Mouse (Mus musculus): ENCODE measurements around the gene Pawr. TPM values are rescaled to one million over a fixed set of nuclear protein-coding genes. Genes with fewer than 3 reads are reported as not detected.
A peak's percentile ranks its signal among the peaks of the same experiment; 100 is the strongest.

Pawr gene
- total and polyA plus RNA-seq, 2 experiments from 2014 or later: 2.7 to 3.5 TPM

DNA sequence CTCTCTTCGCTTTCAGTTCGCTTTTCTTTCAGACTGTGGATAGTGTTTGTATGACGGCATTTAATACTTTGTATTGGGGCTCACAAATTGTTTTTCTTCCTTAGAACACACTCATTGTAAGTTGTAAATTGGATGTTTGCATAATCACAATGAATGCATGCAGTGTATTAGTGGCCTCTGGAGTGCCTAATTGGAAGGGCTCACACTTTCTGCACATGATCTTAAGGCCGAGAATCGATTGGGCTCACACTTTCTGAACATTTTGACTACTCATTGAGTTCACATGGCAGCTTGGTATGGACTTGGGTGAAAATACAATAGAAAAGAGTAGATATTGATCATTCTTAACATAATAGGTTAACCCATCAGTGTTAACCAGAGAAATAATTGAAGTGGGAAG lies 34.3 kb downstream of the Pawr start:
- no peak overlapping the region for H3K4me2 ChIP-seq (ENCODE audit: low read depth, low read length)
- H3K9ac ChIP-seq (replicated peaks; ENCODE audit: low read depth, low read length): no peak overlapping the region
- DNase-seq (ENCODE audit: low spot score): no peak
- H3K27me3 ChIP-seq (ENCODE audit: control insufficient read depth, insufficient read depth, low read length): no peaks in the 10 kb centered on the region
- H3K36me3 ChIP-seq (replicated peaks; ENCODE audit: control insufficient read depth, insufficient read depth, low read length): no peaks in the 10 kb centered on the region
- 0 out of 2 replicates have a peak, but pooled peaks cover 2% of the 10 kb centered on the region for H3K4me1 ChIP-seq (ENCODE audit: control insufficient read depth, insufficient read depth)
- no peak for TF ChIP-seq EP300 (IDR thresholded peaks at IDR 0.05; ENCODE audit: low read depth)
- no peaks in the 10 kb centered on the region for H3K9me3 ChIP-seq (replicated peaks; ENCODE audit: control insufficient read depth, low read length)
- WGBS: 96% methylated on average over 5 of the region's 5 CpGs
- H3K4me3 ChIP-seq (ENCODE audit: low read depth, low read length): no peak overlapping the region
- ATAC-seq (ENCODE audit: insufficient read depth, low read depth): no peak
- no peak overlapping the region for H3K27ac ChIP-seq (ENCODE audit: low read depth)

DNA sequence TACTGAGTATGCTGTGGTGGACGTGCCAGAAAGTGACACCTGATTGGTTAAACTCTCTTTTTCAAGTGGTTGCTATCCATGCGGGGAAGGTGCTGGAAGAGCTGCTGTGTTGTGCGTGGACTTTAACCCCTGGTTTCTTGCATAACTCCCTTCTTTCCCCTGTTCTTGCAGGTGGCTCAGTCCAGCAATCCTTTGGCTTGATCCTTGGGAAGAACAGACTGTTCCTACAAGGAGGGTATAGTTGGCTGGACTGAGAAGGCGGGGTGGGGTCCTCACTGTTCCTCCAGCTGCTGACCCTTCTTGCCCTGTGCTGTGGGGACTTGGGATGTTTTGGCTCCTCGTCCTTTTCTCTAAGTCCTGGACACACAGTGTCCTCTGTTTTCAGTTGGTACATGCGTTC lies 36.4 kb downstream of the Pawr start:
- no peaks in the 10 kb centered on the region for H3K27me3 ChIP-seq (ENCODE audit: control insufficient read depth, insufficient read depth, low read length)
- 0 out of 2 replicates have a peak, but pooled peaks cover 2% of the 10 kb centered on the region for H3K4me1 ChIP-seq (ENCODE audit: control insufficient read depth, insufficient read depth)
- TF ChIP-seq EP300 (IDR thresholded peaks at IDR 0.05; ENCODE audit: low read depth) (no peak), CTCF (IDR thresholded peaks at IDR 0.05; ENCODE audit: low read depth) (no peak)
- DNase-seq (ENCODE audit: low spot score): no peak
- H3K9me3 ChIP-seq (replicated peaks; ENCODE audit: control insufficient read depth, low read length): no peaks in the 10 kb centered on the region
- no peak overlapping the region for H3K9ac ChIP-seq (replicated peaks; ENCODE audit: low read depth, low read length)
- no peak overlapping the region for H3K27ac ChIP-seq (ENCODE audit: low read depth)
- H3K4me3 ChIP-seq (ENCODE audit: low read depth, low read length): no peak overlapping the region
- H3K4me2 ChIP-seq (ENCODE audit: low read depth, low read length): no peak overlapping the region
- H3K36me3 ChIP-seq (replicated peaks; ENCODE audit: control insufficient read depth, insufficient read depth, low read length): no peaks in the 10 kb centered on the region
- no peak for ATAC-seq (ENCODE audit: insufficient read depth, low read depth)
- WGBS: 62% methylated on average over 6 of the region's 6 CpGs

DNA sequence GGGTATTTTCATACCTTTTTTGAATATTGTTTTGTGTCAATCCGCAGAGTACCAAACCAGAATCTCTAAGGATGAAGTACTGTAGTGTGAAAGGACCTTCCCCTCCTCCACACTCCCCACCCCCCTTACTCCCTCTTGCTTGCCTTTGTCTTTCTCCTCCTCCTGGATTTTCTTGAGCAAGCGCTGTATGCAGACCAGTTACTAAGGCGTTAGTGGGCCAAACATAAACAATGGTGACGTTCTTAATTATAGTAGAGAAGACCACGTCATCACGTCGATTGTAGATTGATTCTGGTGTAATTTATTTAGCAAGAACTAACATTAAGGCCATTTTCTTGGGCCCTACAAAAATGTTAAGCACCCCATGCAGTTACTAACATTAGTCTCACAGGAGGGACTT lies 40.3 kb downstream of the Pawr start:
- ATAC-seq (ENCODE audit: insufficient read depth, low read depth): no peak
- no peak overlapping the region for H3K9ac ChIP-seq (replicated peaks; ENCODE audit: low read depth, low read length)

DNA sequence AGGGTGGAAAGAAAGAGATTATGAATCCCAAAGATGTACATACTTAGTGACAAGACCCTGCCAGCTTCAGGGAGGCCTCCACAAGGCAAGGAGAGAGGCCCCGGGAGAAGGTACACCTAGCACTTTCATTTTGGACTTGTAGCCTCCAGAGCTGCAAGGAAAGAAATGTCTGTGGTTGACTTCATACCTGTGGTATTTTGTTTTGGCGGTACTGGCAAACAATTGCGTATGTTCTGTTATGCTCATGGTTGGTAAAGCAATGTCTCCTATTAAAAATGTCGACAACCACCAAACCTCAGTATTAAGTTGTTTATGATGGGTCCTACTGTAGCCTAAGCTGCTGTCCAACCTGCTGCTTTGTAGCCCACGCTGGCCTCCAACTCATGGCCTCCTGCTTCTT lies 40.9 kb downstream of the Pawr start:
- no peak overlapping the region for H3K27ac ChIP-seq (ENCODE audit: low read depth)
- no peaks in the 10 kb centered on the region for H3K36me3 ChIP-seq (replicated peaks; ENCODE audit: control insufficient read depth, insufficient read depth, low read length)
- H3K9me3 ChIP-seq (replicated peaks; ENCODE audit: control insufficient read depth, low read length): no peaks in the 10 kb centered on the region
- no peak overlapping the region for H3K9ac ChIP-seq (replicated peaks; ENCODE audit: low read depth, low read length)
- H3K27me3 ChIP-seq (ENCODE audit: control insufficient read depth, insufficient read depth, low read length): no peaks in the 10 kb centered on the region
- TF ChIP-seq EP300 (IDR thresholded peaks at IDR 0.05; ENCODE audit: low read depth): no peak
- no peak for TF ChIP-seq CTCF (IDR thresholded peaks at IDR 0.05; ENCODE audit: low read depth)
- DNase-seq (ENCODE audit: low spot score): no peak
- H3K4me3 ChIP-seq (ENCODE audit: low read depth, low read length): no peak overlapping the region
- peak overlapping the region; percentile 5; the same call in 1 of the 2 replicates for H3K4me2 ChIP-seq (ENCODE audit: low read depth, low read length)
- 77% methylated on average over 5 of the region's 5 CpGs for WGBS
- no peak for ATAC-seq (ENCODE audit: insufficient read depth, low read depth)
- no peaks in the 10 kb centered on the region for H3K4me1 ChIP-seq (ENCODE audit: control insufficient read depth, insufficient read depth)

More for the DNA sequence above, 40.3 kb downstream of the Pawr start:
- Histone ChIP-seq H3K4me3 (ENCODE audit: low read depth, low read length) (no peak overlapping the region), H3K4me2 (ENCODE audit: low read depth, low read length) (no peak overlapping the region; the same call in 1 of the 2 replicates), H3K36me3 (replicated peaks; ENCODE audit: control insufficient read depth, insufficient read depth, low read length) (no peaks in the 10 kb centered on the region), H3K27ac (ENCODE audit: low read depth) (no peak overlapping the region), H3K4me1 (ENCODE audit: control insufficient read depth, insufficient read depth) (no peaks in the 10 kb centered on the region), H3K27me3 (ENCODE audit: control insufficient read depth, insufficient read depth, low read length) (no peaks in the 10 kb centered on the region), H3K9me3 (replicated peaks; ENCODE audit: control insufficient read depth, low read length) (no peaks in the 10 kb centered on the region)
- TF ChIP-seq CTCF (IDR thresholded peaks at IDR 0.05; ENCODE audit: low read depth): no peak
- TF ChIP-seq EP300 (IDR thresholded peaks at IDR 0.05; ENCODE audit: low read depth): no peak
- no peak for DNase-seq (ENCODE audit: low spot score)
- WGBS: 62% methylated on average over 7 of the region's 7 CpGs

DNA sequence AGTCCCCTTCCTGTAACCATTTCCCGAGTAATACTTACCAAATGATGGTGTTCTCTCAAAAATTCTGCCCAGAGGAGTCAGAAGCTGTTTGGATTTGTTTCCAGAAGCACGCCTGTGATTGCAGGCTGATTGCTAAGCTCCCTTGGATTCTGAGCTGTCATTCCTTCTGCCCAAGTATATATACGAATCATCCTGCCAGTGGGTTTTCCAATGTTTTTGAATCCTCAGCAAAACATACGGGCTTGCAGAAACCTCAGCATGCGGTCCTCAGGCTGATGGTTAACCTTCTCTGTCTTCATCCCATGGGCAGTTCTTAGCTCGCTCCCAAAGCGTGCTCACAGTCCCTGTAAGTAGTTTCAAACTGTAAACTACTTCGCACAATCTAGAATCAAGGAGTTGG lies 43.9 kb downstream of the Pawr start:
- Histone ChIP-seq H3K9me3 (replicated peaks; ENCODE audit: control insufficient read depth, low read length) (no peaks in the 10 kb centered on the region), H3K9ac (replicated peaks; ENCODE audit: low read depth, low read length) (no peak overlapping the region), H3K27ac (ENCODE audit: low read depth) (no peak overlapping the region), H3K27me3 (ENCODE audit: control insufficient read depth, insufficient read depth, low read length) (no peaks in the 10 kb centered on the region), H3K4me2 (ENCODE audit: low read depth, low read length) (no peak overlapping the region), H3K4me1 (ENCODE audit: control insufficient read depth, insufficient read depth) (no peaks in the 10 kb centered on the region), H3K4me3 (ENCODE audit: low read depth, low read length) (no peak overlapping the region), H3K36me3 (replicated peaks; ENCODE audit: control insufficient read depth, insufficient read depth, low read length) (no peaks in the 10 kb centered on the region)
- no peak for DNase-seq (ENCODE audit: low spot score)
- TF ChIP-seq CTCF (IDR thresholded peaks at IDR 0.05; ENCODE audit: low read depth): no peak
- no peak for TF ChIP-seq EP300 (IDR thresholded peaks at IDR 0.05; ENCODE audit: low read depth)
- WGBS: 93% methylated on average over 8 of the region's 8 CpGs
- ATAC-seq (ENCODE audit: insufficient read depth, low read depth): no peak

DNA sequence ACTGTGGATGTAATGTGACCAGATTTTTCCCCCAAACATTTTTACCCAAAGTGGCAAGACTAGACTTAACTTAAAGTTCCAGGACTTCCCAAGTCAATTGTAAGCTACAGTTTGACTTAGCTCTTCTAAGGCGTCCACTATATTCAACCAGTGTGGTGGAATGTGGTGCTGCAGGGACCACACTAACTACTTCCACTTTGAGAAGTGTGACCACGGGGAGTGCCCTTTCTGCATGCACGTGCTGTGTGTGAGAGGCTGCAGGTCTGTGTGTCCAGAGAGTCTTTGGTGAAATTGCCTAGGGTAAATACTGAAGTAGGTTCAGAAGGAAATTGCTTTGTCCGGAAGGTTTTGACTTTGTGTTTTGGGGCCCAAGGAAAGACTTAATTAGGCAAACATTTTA lies 44.4 kb downstream of the Pawr start:
- WGBS: 81% methylated on average over 4 of the region's 4 CpGs
- Histone ChIP-seq H3K36me3 (replicated peaks; ENCODE audit: control insufficient read depth, insufficient read depth, low read length) (no peaks in the 10 kb centered on the region), H3K9me3 (replicated peaks; ENCODE audit: control insufficient read depth, low read length) (no peaks in the 10 kb centered on the region), H3K27ac (ENCODE audit: low read depth) (no peak overlapping the region), H3K27me3 (ENCODE audit: control insufficient read depth, insufficient read depth, low read length) (no peaks in the 10 kb centered on the region), H3K4me3 (ENCODE audit: low read depth, low read length) (no peak overlapping the region), H3K9ac (replicated peaks; ENCODE audit: low read depth, low read length) (no peak overlapping the region), H3K4me1 (ENCODE audit: control insufficient read depth, insufficient read depth) (no peaks in the 10 kb centered on the region), H3K4me2 (ENCODE audit: low read depth, low read length) (no peak overlapping the region)
- DNase-seq (ENCODE audit: low spot score) (no peak), ATAC-seq (ENCODE audit: insufficient read depth, low read depth) (no peak)
- no peak for TF ChIP-seq EP300 (IDR thresholded peaks at IDR 0.05; ENCODE audit: low read depth)
- TF ChIP-seq CTCF (IDR thresholded peaks at IDR 0.05; ENCODE audit: low read depth): no peak

Data from heart, postnatal 0 days (tissue).